Mouse (Mus musculus) liver, postnatal 0 days (tissue): Measurements from ENCODE around the gene Arsg.

ENCODE experiments used
- CTCF ChIP-seq: sonication (generic); IDR thresholded peaks from 2 replicates; pipeline ENCODE4 v1.5.1; 2016; ENCODE audit warnings: antibody characterized with exemption, low read depth
- EP300 ChIP-seq: IDR thresholded peaks from 2 replicates; pipeline ENCODE4 v1.6.1; 2016; ENCODE audit warnings: antibody characterized with exemption, low read depth, mild to moderate bottlenecking

- TF ChIP-seq CTCF (no peak), EP300 (no peak)
These were observed 5.0 kb upstream of the Arsg start for GRCm38 (mm10) chr11:109468133-109468532.
